Mouse (Mus musculus) forebrain, embryonic 15.5 days (tissue): ENCODE measurements at regions not wholly inside any gene's neighbourhood (a gene's known extent, or its start where the extent isn't known, plus 50 kb on each side); places are given as distances from the start of the nearest gene placed in this dataset.
A peak's percentile ranks its signal among the peaks of the same experiment; 100 is the strongest.

ENCODE experiments used
- ATAC-seq: fragments of 200-750 bp; cut with Nextera tagmentation; replicated peaks from 2 replicates; pipeline ENCODE4 v1.8.0; 2017; ENCODE audit warnings: mild to moderate bottlenecking, moderate TSS enrichment, moderate library complexity
- H3K27ac ChIP-seq: fragments of 300-500 bp; sonication (generic); replicated peaks from 2 replicates; pipeline ENCODE4 v1.5.1; 2015; ENCODE audit warnings: mild to moderate bottlenecking, inconsistent platforms
- H3K27me3 ChIP-seq: fragments of 300-500 bp; sonication (generic); 2 replicates; pipeline ENCODE4 v1.6.1; 2015; ENCODE audit warnings: inconsistent platforms
- H3K36me3 ChIP-seq: fragments of 300-500 bp; sonication (generic); 2 replicates; pipeline ENCODE4 v1.6.1; 2015; ENCODE audit warnings: mild to moderate bottlenecking, inconsistent platforms
- H3K4me1 ChIP-seq: fragments of 300-500 bp; sonication (generic); 2 replicates; pipeline ENCODE4 v1.6.1; 2015; ENCODE audit warnings: inconsistent platforms
- H3K4me2 ChIP-seq: fragments of 300-500 bp; sonication (generic); replicated peaks from 2 replicates; pipeline ENCODE4 v1.6.1; 2015; ENCODE audit warnings: mild to moderate bottlenecking, inconsistent platforms
- H3K4me3 ChIP-seq: fragments of 300-500 bp; sonication (generic); 2 replicates; pipeline ENCODE4 v1.5.1; 2015; ENCODE audit warnings: mild to moderate bottlenecking, inconsistent platforms
- H3K9ac ChIP-seq: fragments of 300-500 bp; sonication (generic); replicated peaks from 2 replicates; pipeline ENCODE4 v1.6.1; 2015; ENCODE audit warnings: mild to moderate bottlenecking, inconsistent platforms
- H3K9me3 ChIP-seq: fragments of 300-500 bp; sonication (generic); 2 replicates; pipeline ENCODE4 v1.6.1; 2016; ENCODE audit warnings: inconsistent platforms
- WGBS: fragments of 180-500 bp; shearing (Covaris S2); methylation state at CpG from one replicate; pipeline ENCODE4 v1.1.7; 2015; ENCODE audit warnings: mixed read lengths; 5-methylcytosine and 5-hydroxymethylcytosine counted together

- H3K27me3 ChIP-seq: no peaks in the 10 kb centered on the region
- no peak overlapping the region for H3K9ac ChIP-seq
- WGBS: 68% methylated on average over 9 of the region's 9 CpGs
- no peak for ATAC-seq
- H3K4me2 ChIP-seq: no peak overlapping the region
- H3K9me3 ChIP-seq: no peaks in the 10 kb centered on the region
- peaks cover 17% of the 10 kb centered on the region for H3K4me1 ChIP-seq
- H3K36me3 ChIP-seq: no peaks in the 10 kb centered on the region
- no peak overlapping the region for H3K27ac ChIP-seq
- H3K4me3 ChIP-seq: no peak overlapping the region
Observed at GRCm38 (mm10) chr13:60054081-60054480, 123.1 kb downstream of the Gas1 start.

GRCm38 (mm10) chr13:60051866-60052265 lies 125.3 kb downstream of the Gas1 start:
- H3K27me3 ChIP-seq: no peaks in the 10 kb centered on the region
- peaks cover 23% of the 10 kb centered on the region for H3K4me1 ChIP-seq
- H3K36me3 ChIP-seq: no peaks in the 10 kb centered on the region
- WGBS: 69% methylated on average over 1 of the region's 1 CpGs
- H3K4me3 ChIP-seq: no peak overlapping the region
- H3K4me2 ChIP-seq: no peak overlapping the region
- ATAC-seq: no peak
- no peak overlapping the region for H3K9ac ChIP-seq
- no peaks in the 10 kb centered on the region for H3K9me3 ChIP-seq
- peak overlapping the region; percentile 3; the same call in 1 of the 2 replicates for H3K27ac ChIP-seq

GRCm38 (mm10) chr13:60050799-60051580 lies 126.2 kb downstream of the Gas1 start:
- Histone ChIP-seq H3K36me3 (no peaks in the 10 kb centered on the region), H3K27me3 (no peaks in the 10 kb centered on the region), H3K4me1 (peaks cover 31% of the 10 kb centered on the region), H3K4me2 (no peak overlapping the region), H3K9ac (no peak overlapping the region), H3K4me3 (no peak overlapping the region), H3K9me3 (no peaks in the 10 kb centered on the region), H3K27ac (peak overlapping the region; percentile 3; the same call in 1 of the 2 replicates)
- peak; percentile 90 for ATAC-seq
- WGBS: 9% methylated on average over 9 of the region's 9 CpGs

- no peak overlapping the region for H3K27ac ChIP-seq
- no peak for ATAC-seq
Observed at GRCm38 (mm10) chr13:60049703-60050102, 127.5 kb downstream of the Gas1 start.

DNA sequence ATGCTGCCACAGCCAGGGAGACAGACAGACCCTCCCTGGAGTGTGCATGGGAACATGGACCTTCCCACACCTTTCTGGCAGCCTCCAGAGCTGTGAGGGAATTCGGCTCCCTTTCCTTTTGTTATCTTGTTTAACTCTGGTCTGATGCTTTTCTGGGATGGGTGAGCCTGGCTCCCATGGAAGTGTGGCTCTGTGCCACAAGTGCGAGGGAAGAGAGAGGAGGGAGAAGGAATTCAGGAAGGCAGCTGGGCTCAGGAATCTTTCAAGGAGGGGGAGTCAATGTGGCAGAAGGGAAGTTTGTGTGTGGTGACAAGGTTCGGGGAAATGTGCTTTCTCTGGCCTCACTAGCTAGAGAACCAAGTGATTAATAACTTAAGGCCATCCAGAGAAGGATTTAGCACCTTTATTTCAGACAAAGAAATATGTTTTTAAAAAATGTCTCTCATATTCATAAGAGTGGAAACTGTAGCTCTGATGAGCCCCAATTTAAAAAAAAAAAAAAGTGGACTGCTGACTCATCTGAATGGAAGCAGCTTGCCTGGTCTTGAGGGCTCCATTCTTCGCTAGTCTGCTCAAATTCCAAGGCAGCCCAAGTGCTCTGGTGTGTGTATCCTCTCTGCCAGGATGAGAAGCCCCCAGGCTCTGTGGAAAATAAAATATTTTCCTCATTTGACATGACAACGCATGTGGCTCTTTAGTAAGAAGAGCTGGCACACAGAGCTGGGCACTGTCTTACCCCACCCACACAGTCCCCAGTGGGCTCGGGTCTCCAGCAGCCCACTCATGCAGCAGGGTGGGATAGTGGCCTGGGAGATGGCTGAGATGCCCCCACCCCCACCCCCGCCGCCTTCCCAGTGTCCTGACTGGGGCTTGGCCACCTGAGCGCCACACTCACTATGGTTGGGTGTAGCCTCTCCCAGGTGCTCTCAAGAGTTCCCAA lies 129.1 kb downstream of the Gas1 start:
- no peak overlapping the region for H3K4me3 ChIP-seq
- H3K9me3 ChIP-seq: no peaks in the 10 kb centered on the region
- 54% methylated on average over 9 of the region's 9 CpGs for WGBS
- no peaks in the 10 kb centered on the region for H3K27me3 ChIP-seq
- H3K4me1 ChIP-seq: peaks cover 45% of the 10 kb centered on the region
- no peak for ATAC-seq
- H3K36me3 ChIP-seq: no peaks in the 10 kb centered on the region
- H3K9ac ChIP-seq: no peak overlapping the region
- H3K4me2 ChIP-seq: no peak overlapping the region
- H3K27ac ChIP-seq: no peak overlapping the region; the same call in none of the 2 replicates

More at GRCm38 (mm10) chr13:60049703-60050102, 127.5 kb downstream of the Gas1 start:
- Histone ChIP-seq H3K9me3 (no peaks in the 10 kb centered on the region), H3K9ac (no peak overlapping the region), H3K4me3 (no peak overlapping the region), H3K4me1 (peaks cover 42% of the 10 kb centered on the region), H3K36me3 (no peaks in the 10 kb centered on the region), H3K4me2 (no peak overlapping the region), H3K27me3 (no peaks in the 10 kb centered on the region)
- WGBS: 46% methylated on average over 3 of the region's 3 CpGs

GRCm38 (mm10) chr13:60045752-60046151 lies 131.4 kb downstream of the Gas1 start:
- no peak for ATAC-seq
- H3K9ac ChIP-seq: no peak overlapping the region
- WGBS: 3% methylated on average over 4 of the region's 4 CpGs
- no peak overlapping the region for H3K27ac ChIP-seq
- H3K9me3 ChIP-seq: no peaks in the 10 kb centered on the region
- H3K4me2 ChIP-seq: no peak overlapping the region
- no peaks in the 10 kb centered on the region for H3K27me3 ChIP-seq
- H3K4me1 ChIP-seq: peaks cover 45% of the 10 kb centered on the region
- H3K36me3 ChIP-seq: no peaks in the 10 kb centered on the region
- no peak overlapping the region for H3K4me3 ChIP-seq

DNA sequence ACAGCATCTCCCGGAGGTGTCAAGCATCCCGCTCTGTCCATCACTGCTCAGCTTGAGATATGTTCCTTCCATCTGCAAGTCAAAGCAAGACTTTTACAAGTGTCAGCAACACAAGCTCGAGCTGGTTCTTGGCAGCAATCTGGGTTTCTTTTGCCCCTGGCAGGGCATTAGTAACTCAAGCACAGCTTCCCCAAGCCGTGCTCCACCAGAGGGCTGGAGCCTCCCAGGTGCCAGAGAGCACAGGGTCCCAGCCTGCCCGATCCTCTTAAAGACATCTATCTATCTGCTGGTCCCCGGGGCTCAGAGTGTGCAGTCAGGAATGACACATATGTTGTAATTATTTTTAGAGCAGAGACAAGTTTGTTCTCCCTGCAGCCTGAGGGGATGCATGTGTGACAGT lies 132.3 kb downstream of the Gas1 start:
- Histone ChIP-seq H3K4me1 (peaks cover 40% of the 10 kb centered on the region), H3K4me3 (no peak overlapping the region), H3K9ac (no peak overlapping the region), H3K36me3 (no peaks in the 10 kb centered on the region), H3K27ac (0 out of 2 replicates have a peak overlapping the region, but pooled peaks have one; percentile 7), H3K27me3 (no peaks in the 10 kb centered on the region), H3K4me2 (no peak overlapping the region), H3K9me3 (no peaks in the 10 kb centered on the region)
- ATAC-seq: no peak
- 22% methylated on average over 6 of the region's 6 CpGs for WGBS

GRCm38 (mm10) chr13:60042443-60042842 lies 134.7 kb downstream of the Gas1 start:
- H3K9ac ChIP-seq: no peak overlapping the region
- no peaks in the 10 kb centered on the region for H3K36me3 ChIP-seq
- H3K27me3 ChIP-seq: no peaks in the 10 kb centered on the region
- no peak overlapping the region for H3K4me3 ChIP-seq
- H3K4me1 ChIP-seq: peaks cover 24% of the 10 kb centered on the region
- no peak overlapping the region for H3K4me2 ChIP-seq
- WGBS: 82% methylated on average over 2 of the region's 2 CpGs
- ATAC-seq: no peak
- no peaks in the 10 kb centered on the region for H3K9me3 ChIP-seq
- no peak overlapping the region for H3K27ac ChIP-seq

GRCm38 (mm10) chr13:60035536-60036130 lies 141.5 kb downstream of the Gas1 start:
- WGBS: 96% methylated on average over 7 of the region's 7 CpGs
- Histone ChIP-seq H3K9me3 (no peaks in the 10 kb centered on the region), H3K4me3 (no peak overlapping the region), H3K36me3 (no peaks in the 10 kb centered on the region), H3K4me2 (no peak overlapping the region), H3K9ac (no peak overlapping the region), H3K4me1 (no peaks in the 10 kb centered on the region), H3K27me3 (no peaks in the 10 kb centered on the region), H3K27ac (no peak overlapping the region)
- ATAC-seq: no peak

DNA sequence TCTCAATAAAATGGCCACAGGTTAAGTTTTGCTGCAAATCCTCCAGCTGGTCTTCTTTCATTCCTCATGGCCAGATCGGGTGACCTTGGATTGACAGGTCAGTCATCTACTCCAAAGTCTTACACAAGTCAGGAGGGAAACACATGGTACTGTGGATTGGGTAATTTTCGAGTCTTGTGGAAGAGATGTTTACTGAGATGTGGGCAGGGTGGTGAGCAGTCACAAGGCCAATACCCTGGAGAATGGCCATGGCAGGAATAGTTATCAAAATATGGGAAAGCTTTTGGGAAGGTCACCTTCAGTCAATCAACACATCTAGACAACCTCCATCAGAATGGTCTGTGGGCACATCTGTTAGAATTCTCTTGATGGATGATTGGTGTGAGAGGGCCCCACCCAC lies 144.0 kb downstream of the Gas1 start:
- Histone ChIP-seq H3K36me3 (no peaks in the 10 kb centered on the region), H3K9me3 (no peaks in the 10 kb centered on the region), H3K27me3 (no peaks in the 10 kb centered on the region), H3K4me2 (no peak overlapping the region), H3K27ac (no peak overlapping the region), H3K4me1 (peaks cover 10% of the 10 kb centered on the region; the same call in 1 of the 2 replicates), H3K4me3 (no peak overlapping the region), H3K9ac (no peak overlapping the region)
- WGBS: 89% methylated on average over 2 of the region's 2 CpGs
- no peak for ATAC-seq

DNA sequence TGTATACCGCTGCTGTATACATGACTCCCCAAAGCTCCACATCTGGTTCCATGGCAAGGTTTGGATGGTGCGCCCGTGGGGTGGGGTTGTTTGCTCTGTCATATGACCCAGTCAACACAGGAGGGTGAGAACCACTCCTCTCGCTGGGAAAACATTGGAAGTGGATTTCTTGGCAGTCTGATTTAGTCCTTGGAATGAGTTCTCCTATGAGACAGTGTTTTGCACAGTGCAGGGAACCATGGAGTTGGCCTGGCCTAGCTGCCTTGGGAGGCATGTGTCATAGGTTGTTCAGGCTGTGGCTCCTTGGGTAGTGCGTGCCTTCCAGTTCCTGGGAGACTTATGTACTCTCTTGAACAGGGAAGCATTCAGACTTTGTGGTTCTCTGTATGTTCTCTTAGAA lies 144.6 kb downstream of the Gas1 start:
- Histone ChIP-seq H3K4me3 (no peak overlapping the region), H3K4me1 (peaks cover 10% of the 10 kb centered on the region; the same call in 1 of the 2 replicates), H3K9ac (no peak overlapping the region), H3K27ac (no peak overlapping the region), H3K4me2 (no peak overlapping the region), H3K27me3 (no peaks in the 10 kb centered on the region), H3K9me3 (no peaks in the 10 kb centered on the region), H3K36me3 (no peaks in the 10 kb centered on the region)
- no peak for ATAC-seq
- 95% methylated on average over 5 of the region's 5 CpGs for WGBS

DNA sequence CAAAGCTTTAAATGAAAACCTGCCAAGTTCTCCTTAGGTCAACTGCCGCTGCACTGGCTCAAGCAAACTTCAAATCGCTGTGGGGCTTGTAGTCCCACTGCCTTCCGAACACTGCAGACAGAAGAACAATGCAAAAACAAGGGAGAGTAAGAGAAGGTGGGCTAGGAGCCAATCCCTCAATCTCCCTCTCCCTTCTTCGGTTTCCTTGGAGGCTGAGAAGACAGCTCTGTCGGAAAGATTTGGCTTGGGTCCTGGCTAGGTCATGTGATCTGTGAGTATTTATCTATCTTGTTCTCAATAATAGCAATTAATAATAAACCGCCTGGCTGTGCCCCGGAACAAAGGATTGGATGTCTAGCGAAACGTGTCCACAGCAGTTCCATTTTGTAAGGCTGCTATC lies 147.6 kb downstream of the Gas1 start:
- Histone ChIP-seq H3K36me3 (no peaks in the 10 kb centered on the region), H3K4me1 (peaks cover 10% of the 10 kb centered on the region; the same call in 1 of the 2 replicates), H3K27ac (peak overlapping the region; percentile 52; the same call in 1 of the 2 replicates), H3K27me3 (no peaks in the 10 kb centered on the region), H3K4me3 (no peak overlapping the region), H3K9ac (no peak overlapping the region), H3K4me2 (peak overlapping the region; percentile 21), H3K9me3 (no peaks in the 10 kb centered on the region)
- 39% methylated on average over 9 of the region's 9 CpGs for WGBS
- ATAC-seq: 0 out of 2 replicates have a peak, but pooled peaks have one; percentile 26
